Comparison of ENCODE assay signal across 22 mouse cellular contexts in genomic region chr19:24756627-24757026, GRCm38 (mm10).
"Had no signal": no experiment of that assay in that cellular context is flagged by ENCODE, and none has a peak within 500 bp of the region (broad histone marks: within the 10 kb centered on the region; RNA-seq: fewer than 3 reads in every experiment).

No protein-coding gene starts in this region.

- ATAC-seq: liver, embryonic 12.5 days; midbrain, embryonic 15.5 days had no signal

- H3K27me3 ChIP-seq: limb, embryonic 13.5 days; liver, embryonic 15.5 days; midbrain, embryonic 12.5 days; midbrain, embryonic 15.5 days; neural tube, embryonic 12.5 days; neural tube, embryonic 15.5 days had no signal

- H3K4me2 ChIP-seq: limb, embryonic 13.5 days; liver, embryonic 12.5 days; liver, embryonic 15.5 days; midbrain, embryonic 12.5 days; midbrain, embryonic 15.5 days; neural tube, embryonic 12.5 days; neural tube, embryonic 15.5 days had no signal

- H3K36me3 ChIP-seq: limb, embryonic 10.5 days; limb, embryonic 13.5 days; liver, embryonic 12.5 days; liver, embryonic 15.5 days; midbrain, embryonic 12.5 days; midbrain, embryonic 15.5 days; neural tube, embryonic 12.5 days; neural tube, embryonic 15.5 days had no signal

- H3K9me3 ChIP-seq: limb, embryonic 10.5 days; limb, embryonic 13.5 days; liver, embryonic 12.5 days; liver, embryonic 15.5 days; midbrain, embryonic 12.5 days; midbrain, embryonic 15.5 days; neural tube, embryonic 12.5 days; neural tube, embryonic 15.5 days had no signal

- DNase-seq: kidney, postnatal 25 days; layer of hippocampus, adult 9-11 months; liver; lung, adult 18-20 months; lung, postnatal 14 days; right cerebral cortex, adult 18-20 months; right cerebral cortex, postnatal 14 days; right cerebral cortex, postnatal 4 days; thymus, adult 2 months; thymus, postnatal 14 days; thymus, postnatal 4 days had no signal

- H3K4me3 ChIP-seq: layer of hippocampus, adult 2 months; limb, embryonic 10.5 days; limb, embryonic 13.5 days; liver, embryonic 12.5 days; liver, embryonic 15.5 days; midbrain, embryonic 12.5 days; midbrain, embryonic 15.5 days; neural tube, embryonic 12.5 days; neural tube, embryonic 15.5 days had no signal

- H3K27ac ChIP-seq: layer of hippocampus, adult 2 months; limb, embryonic 10.5 days; limb, embryonic 13.5 days; liver, embryonic 12.5 days; liver, embryonic 15.5 days; macrophage; midbrain, embryonic 12.5 days; midbrain, embryonic 15.5 days; neural tube, embryonic 12.5 days; neural tube, embryonic 15.5 days; stomach, postnatal 0 days had no signal

- H3K4me1 ChIP-seq: liver, embryonic 15.5 days; midbrain, embryonic 15.5 days had no signal

- H3K9ac ChIP-seq: limb, embryonic 13.5 days; liver, embryonic 12.5 days; liver, embryonic 15.5 days; midbrain, embryonic 12.5 days; midbrain, embryonic 15.5 days; neural tube, embryonic 12.5 days; neural tube, embryonic 15.5 days had no signal
